Mouse (Mus musculus) liver, embryonic 14.5 days (tissue): ENCODE results near the gene Gfod2. TPM values are rescaled to one million over a fixed set of nuclear protein-coding genes. Genes with fewer than 3 reads are reported as not detected.

Experiments used
- ATAC-seq: fragments of 200-750 bp; cut with Nextera tagmentation; 2 replicates; pipeline ENCODE4 v1.8.0; 2017; ENCODE audit warnings: moderate number of reproducible peaks, mild to moderate bottlenecking, moderate library complexity; ENCODE audit not compliant: insufficient read depth
- DNase-seq, 3 experiments: peaks; one replicate each; pipeline ENCODE4 v3.0.0-alpha.2; 2012 to 2013; ENCODE audit warnings: low read depth in 3 of 3, low spot score in 3 of 3
- H3K27ac ChIP-seq: fragments of 300-500 bp; sonication (generic); 2 replicates; pipeline ENCODE4 v1.5.1; 2014; ENCODE audit warnings: moderate library complexity, mild to moderate bottlenecking, control low read depth, inconsistent platforms
- H3K27me3 ChIP-seq: fragments of 300-500 bp; sonication (generic); 2 replicates; pipeline ENCODE4 v1.6.1; 2014; ENCODE audit warnings: mild to moderate bottlenecking, low read length, moderate library complexity; ENCODE audit not compliant: control insufficient read depth, insufficient read depth
- H3K36me3 ChIP-seq: fragments of 300-500 bp; sonication (generic); replicated peaks from 2 replicates; pipeline ENCODE4 v1.6.1; 2014; ENCODE audit warnings: low read depth; ENCODE audit not compliant: control insufficient read depth, insufficient read depth
- H3K4me1 ChIP-seq, 2 experiments: fragments of 200-500 bp in 1 of 2; fragments of 300-500 bp in 1 of 2; sonication (generic) in 1 of 2; replicated peaks; 2 replicates each; pipeline ENCODE4 v1.6.1; 2012 to 2014; ENCODE audit warnings: antibody characterized with exemption in 1 of 2, inconsistent platforms in 1 of 2, low read length in 1 of 2; ENCODE audit not compliant: control insufficient read depth in 2 of 2, insufficient read depth in 2 of 2
- H3K4me2 ChIP-seq: fragments of 300-500 bp; sonication (generic); 2 replicates; pipeline ENCODE4 v1.6.1; 2014; ENCODE audit warnings: low read depth, mild to moderate bottlenecking, control low read depth, moderate library complexity
- H3K4me3 ChIP-seq, 2 experiments: fragments of 200-500 bp in 1 of 2; fragments of 300-500 bp in 1 of 2; sonication (generic) in 1 of 2; 2 replicates each; pipeline ENCODE4 v1.5.1; 2012 to 2014; ENCODE audit warnings: low read depth in 2 of 2, low read length in 2 of 2, mild to moderate bottlenecking in 2 of 2, control low read depth in 1 of 2, inconsistent platforms in 1 of 2, moderate library complexity in 1 of 2; ENCODE audit not compliant: insufficient read depth in 1 of 2
- H3K9ac ChIP-seq: fragments of 300-500 bp; sonication (generic); replicated peaks from 2 replicates; pipeline ENCODE4 v1.6.1; 2014; ENCODE audit warnings: mild to moderate bottlenecking, control low read depth, moderate library complexity
- H3K9me3 ChIP-seq: fragments of 300-500 bp; sonication (generic); 2 replicates; pipeline ENCODE4 v1.6.1; 2016; ENCODE audit warnings: low read length, mixed read lengths; ENCODE audit not compliant: control insufficient read depth
- CTCF ChIP-seq: IDR thresholded peaks from 2 replicates; pipeline ENCODE4 v1.5.1; 2016; ENCODE audit warnings: antibody characterized with exemption, low read depth, control low read depth
- EP300 ChIP-seq: IDR thresholded peaks from 2 replicates; pipeline ENCODE4 v1.6.1; 2016; ENCODE audit warnings: antibody characterized with exemption, low read depth
- WGBS: fragments of 180-500 bp; shearing (Covaris S2); extraction: QIAGEN DNeasy Blood & Tissue Kit; methylation state at CpG from one replicate; pipeline ENCODE4 v1.1.7; 2014; ENCODE audit not compliant: insufficient replicate concordance; 5-methylcytosine and 5-hydroxymethylcytosine counted together
- polyA plus RNA-seq, 2 experiments: library from polyadenylated mRNA; depleted of rRNA in 1 of 2; stranded (reverse) in 1 of 2; unstranded in 1 of 2; fragments of >200 nt; fragmentation: Nextera tagmentation in 1 of 2; extraction: Ambion mirVana in 1 of 2; gene quantifications; 2 replicates each; pipeline versions ENCODE4 v1.2.1 to v1.2.3; 2012 to 2014

Gene Gfod2
- polyA plus RNA-seq, 2 experiments: 0.84 to 1.1 TPM

- no peak for DNase-seq
- TF ChIP-seq CTCF (no peak), EP300 (no peak)
- H3K36me3 ChIP-seq: peaks cover 89% of the 10 kb centered on the region
- H3K4me3 ChIP-seq: no peak overlapping the region
- H3K9ac ChIP-seq: no peak overlapping the region
- peaks cover 37 to 42% of the 10 kb centered on the region in 2 experiments for H3K4me1 ChIP-seq
- H3K9me3 ChIP-seq: no peaks in the 10 kb centered on the region
- H3K27me3 ChIP-seq: no peaks in the 10 kb centered on the region
- H3K4me2 ChIP-seq: no peak overlapping the region
- ATAC-seq: no peak
- 72% methylated on average over 3 of the region's 3 CpGs for WGBS
- no peak overlapping the region; the same call in 1 of the 2 replicates for H3K27ac ChIP-seq
Measured at GRCm38 (mm10) chr8:105794009-105794598, 35.6 kb upstream of the Gfod2 start.

GRCm38 (mm10) chr8:105793331-105793730 lies 34.9 kb upstream of the Gfod2 start:
- Histone ChIP-seq H3K4me3 (no peak overlapping the region), H3K4me1 (peaks cover 29 to 34% of the 10 kb centered on the region in 2 experiments), H3K27me3 (no peaks in the 10 kb centered on the region), H3K36me3 (peaks cover 88% of the 10 kb centered on the region), H3K9me3 (no peaks in the 10 kb centered on the region), H3K27ac (no peak overlapping the region), H3K9ac (no peak overlapping the region), H3K4me2 (no peak overlapping the region)
- WGBS: 88% methylated on average over 1 of the region's 1 CpGs
- TF ChIP-seq CTCF: no peak
- no peak for TF ChIP-seq EP300
- DNase-seq (no peak), ATAC-seq (no peak)

DNA sequence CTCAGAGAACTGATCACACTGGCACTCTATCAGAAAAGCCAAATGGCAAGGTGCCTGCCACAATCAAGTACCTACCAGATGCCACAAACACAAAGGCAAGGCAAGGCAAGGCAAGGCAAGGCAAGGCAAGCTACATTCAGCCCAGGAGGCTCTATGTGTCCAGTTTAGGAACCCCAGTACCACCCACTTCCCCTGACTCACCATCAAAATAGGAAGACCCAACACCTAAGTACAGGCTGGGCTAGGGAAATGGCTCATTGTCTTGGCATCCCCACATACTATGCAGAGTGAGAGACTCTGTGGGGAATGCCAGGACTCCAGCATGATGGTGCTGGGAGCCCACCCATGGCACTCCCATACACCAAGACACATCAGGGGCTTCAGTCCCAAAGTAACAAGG lies 31.2 kb upstream of the Gfod2 start:
- no peaks in the 10 kb centered on the region for H3K9me3 ChIP-seq
- H3K36me3 ChIP-seq: peaks cover 94% of the 10 kb centered on the region
- TF ChIP-seq CTCF: no peak
- no peak for TF ChIP-seq EP300
- no peaks in the 10 kb centered on the region for H3K27me3 ChIP-seq
- no peak overlapping the region for H3K4me3 ChIP-seq
- no peak for ATAC-seq
- DNase-seq: no peak
- H3K4me2 ChIP-seq: no peak overlapping the region
- no peak overlapping the region; the same call in 1 of the 2 replicates for H3K27ac ChIP-seq
- peaks cover 5% of the 10 kb centered on the region in 2 experiments for H3K4me1 ChIP-seq
- H3K9ac ChIP-seq: no peak overlapping the region

GRCm38 (mm10) chr8:105788927-105789326 lies 30.5 kb upstream of the Gfod2 start:
- ATAC-seq: no peak
- H3K27ac ChIP-seq: no peak overlapping the region

DNA sequence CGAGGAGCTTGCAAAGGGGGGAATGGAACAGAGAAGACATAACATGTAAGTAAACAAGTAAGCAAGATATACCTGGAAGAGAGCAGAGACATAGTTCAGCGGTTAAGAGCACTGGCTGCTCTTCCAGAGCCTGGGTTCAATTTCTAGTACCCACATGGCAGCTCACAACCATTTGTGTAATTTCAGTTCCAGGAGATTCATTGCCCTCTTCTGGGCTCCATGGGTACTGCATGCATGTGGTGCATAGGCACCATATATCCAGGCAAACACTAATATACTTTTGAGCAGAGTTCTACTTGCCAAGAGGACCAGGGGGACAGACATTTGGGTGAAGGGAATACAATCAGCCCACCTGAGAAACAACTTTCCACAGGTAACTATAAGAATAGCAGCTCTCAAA lies 29.8 kb upstream of the Gfod2 start:
- Histone ChIP-seq H3K36me3 (peaks cover 98% of the 10 kb centered on the region), H3K4me1 (no peaks in the 10 kb centered on the region; a peak in 3 of 4 replicates), H3K27me3 (no peaks in the 10 kb centered on the region), H3K27ac (no peak overlapping the region), H3K9ac (no peak overlapping the region), H3K4me2 (no peak overlapping the region), H3K9me3 (no peaks in the 10 kb centered on the region), H3K4me3 (no peak overlapping the region)
- WGBS: 91% methylated on average over 2 of the region's 2 CpGs
- ATAC-seq (no peak), DNase-seq (peak; percentile 42 to 52 (median 46))
- peak; percentile 83 for TF ChIP-seq CTCF
- TF ChIP-seq EP300: no peak

More at GRCm38 (mm10) chr8:105788927-105789326, 30.5 kb upstream of the Gfod2 start:
- TF ChIP-seq EP300 (no peak), CTCF (no peak)
- no peak overlapping the region for H3K4me2 ChIP-seq
- peaks cover 96% of the 10 kb centered on the region for H3K36me3 ChIP-seq
- no peak for DNase-seq
- H3K27me3 ChIP-seq: no peaks in the 10 kb centered on the region
- no peak overlapping the region for H3K4me3 ChIP-seq
- no peaks in the 10 kb centered on the region; a peak in 3 of 4 replicates for H3K4me1 ChIP-seq
- no peaks in the 10 kb centered on the region for H3K9me3 ChIP-seq
- WGBS: 36% methylated on average over 4 of the region's 4 CpGs
- H3K9ac ChIP-seq: no peak overlapping the region
